Mouse (Mus musculus) heart, adult 2 months (tissue): ENCODE results near the gene Mpp2. TPM values are rescaled to one million over a fixed set of nuclear protein-coding genes. Genes with fewer than 3 reads are reported as not detected.

Experiments
- DNase-seq, 2 experiments: peaks; one replicate each; pipeline ENCODE4 v3.0.0; 2021
- H3K27ac ChIP-seq: fragments of 200-600 bp; 2 replicates; pipeline ENCODE4 v1.8.1; 2022
- H3K27me3 ChIP-seq: fragments of 200-500 bp; 2 replicates; pipeline ENCODE4 v1.6.1; 2012; ENCODE audit warnings: mild to moderate bottlenecking, low read length, inconsistent platforms, mixed read lengths; ENCODE audit not compliant: control insufficient read depth, insufficient read depth
- H3K36me3 ChIP-seq: fragments of 200-500 bp; 2 replicates; pipeline ENCODE4 v1.6.1; 2012; ENCODE audit warnings: low read length, inconsistent platforms; ENCODE audit not compliant: control insufficient read depth, insufficient read depth
- H3K4me1 ChIP-seq: fragments of 200-500 bp; 2 replicates; pipeline ENCODE4 v1.6.1; 2011; ENCODE audit warnings: low read length; ENCODE audit not compliant: control insufficient read depth, insufficient read depth
- H3K4me3 ChIP-seq: fragments of 200-600 bp; 2 replicates; pipeline ENCODE4 v1.8.1; 2022
- H3K79me2 ChIP-seq: fragments of 200-500 bp; replicated peaks from 2 replicates; pipeline ENCODE4 v1.6.1; 2012; ENCODE audit warnings: mild to moderate bottlenecking, inconsistent platforms, low read length, moderate library complexity, mixed read lengths; ENCODE audit not compliant: control insufficient read depth, insufficient read depth
- H3K9ac ChIP-seq: fragments of 200-500 bp; 2 replicates; pipeline ENCODE4 v1.6.1; 2012; ENCODE audit warnings: low read depth, mild to moderate bottlenecking, control low read depth, inconsistent platforms, low read length, mixed read lengths
- CTCF ChIP-seq: fragments of 200-600 bp; IDR thresholded peaks from 2 replicates; pipeline ENCODE4 v1.8.1; 2022; ENCODE audit warnings: antibody characterized with exemption, mild to moderate bottlenecking, moderate library complexity
- EP300 ChIP-seq: fragments of 200-500 bp; IDR thresholded peaks from 2 replicates; pipeline ENCODE4 v1.6.1; 2011; ENCODE audit warnings: low read depth, low read length, control low read depth; ENCODE audit not compliant: insufficient read depth
- POLR2A ChIP-seq: fragments of 200-500 bp; IDR thresholded peaks from 2 replicates; pipeline ENCODE4 v1.6.1; 2011; ENCODE audit warnings: mild to moderate bottlenecking, low read depth, low read length, control low read depth; ENCODE audit not compliant: insufficient read depth
- WGBS: fragments of 180-500 bp; shearing (Covaris S2); methylation state at CpG from one replicate; pipeline ENCODE4 v1.1.7; 2018; 5-methylcytosine and 5-hydroxymethylcytosine counted together
- intact Hi-C: fragments of 180-260 bp; cut with DNase I; formaldehyde crosslinking; loops from one replicate; pipeline ENCODE4 v1.15.1; 2025
- polyA plus RNA-seq: library from polyadenylated mRNA; depleted of rRNA; stranded (reverse); fragments of >200 nt; gene quantifications from 2 replicates; pipeline ENCODE4 v1.2.3, GENCODE M21; 2012
- total RNA-seq, 2 experiments: library from RNA; stranded (reverse); gene quantifications; 2 replicates each; pipeline ENCODE4 v1.2.3; 2021

Mpp2 gene
- total and polyA plus RNA-seq, 3 experiments: 2.3 to 5.3 (median 2.6) TPM

- no peak for DNase-seq
- no peaks in the 10 kb centered on the region for H3K79me2 ChIP-seq
- H3K9ac ChIP-seq: no peak overlapping the region
- H3K27me3 ChIP-seq: peaks cover 5% of the 10 kb centered on the region
- no peak overlapping the region for H3K4me3 ChIP-seq
- intact Hi-C loops: no loop called here
- 29% methylated on average over 5 of the region's 5 CpGs for WGBS
- H3K4me1 ChIP-seq: no peaks in the 10 kb centered on the region
- TF ChIP-seq CTCF (no peak), POLR2A (no peak), EP300 (no peak)
- H3K36me3 ChIP-seq: no peaks in the 10 kb centered on the region
- no peak overlapping the region for H3K27ac ChIP-seq
These were observed 23.3 kb upstream of the Mpp2 start for GRCm38 (mm10) chr11:102111576-102111975.

DNA sequence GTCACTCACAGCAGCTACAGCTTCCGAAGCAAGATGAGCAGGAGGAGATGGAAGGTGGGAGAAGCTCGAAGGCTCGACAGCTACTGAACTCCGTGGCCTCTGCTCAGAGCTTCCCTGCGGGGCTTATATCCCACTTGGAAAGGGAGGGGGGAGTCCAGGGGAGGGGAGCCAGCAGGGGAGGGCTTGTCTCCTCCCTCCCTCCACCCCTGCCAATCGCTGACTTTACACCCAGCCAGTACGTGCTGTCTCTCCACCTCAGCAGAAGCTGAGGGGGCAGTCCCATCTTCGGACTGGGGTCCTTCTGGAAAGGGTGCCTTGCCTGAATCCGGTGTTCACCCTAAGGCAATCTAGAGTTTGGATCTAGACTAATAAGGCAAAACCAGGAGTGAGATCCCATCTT is 19.4 kb upstream of the Mpp2 start, which contains the start of gene Pyy:
Pyy (minus strand) TSS at position 101 of the 400 bp plus-strand sequence.
- no peaks in the 10 kb centered on the region for H3K36me3 ChIP-seq
- 15% methylated on average over 9 of the region's 9 CpGs for WGBS
- no peak within 1 kb of the TSS for H3K4me3 ChIP-seq
- no peaks in the 10 kb centered on the region for H3K4me1 ChIP-seq
- TF ChIP-seq EP300 (no peak), CTCF (no peak), POLR2A (no peak)
- H3K27me3 ChIP-seq: peaks cover 5% of the 10 kb centered on the region
- no peak within 1 kb of the TSS for H3K9ac ChIP-seq
- no peak within 1 kb of the TSS for H3K27ac ChIP-seq
- H3K79me2 ChIP-seq: no peaks in the 10 kb centered on the region
- no peak for DNase-seq
- intact Hi-C loops: no loop called here

DNA sequence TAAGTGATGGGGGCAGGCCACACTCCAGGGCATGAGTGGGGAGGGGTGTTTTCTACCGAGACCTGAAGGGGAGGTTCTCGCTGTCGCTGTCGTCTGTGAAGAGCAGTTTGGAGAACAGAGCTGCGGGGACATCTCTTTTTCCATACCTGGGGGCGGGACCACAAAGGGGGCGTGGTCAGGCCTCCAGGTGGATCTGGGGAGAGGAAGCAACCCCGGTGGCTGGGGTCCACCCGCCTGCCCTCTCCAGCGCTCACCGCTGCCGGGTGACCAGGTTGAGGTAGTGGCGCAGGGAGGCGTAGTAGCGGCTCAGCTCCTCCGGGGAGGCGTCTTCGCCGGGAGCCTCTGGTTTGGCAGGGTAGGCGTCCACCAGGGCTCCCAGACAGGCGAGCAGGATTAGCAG is 18.6 kb upstream of the Mpp2 start:
- H3K4me1 ChIP-seq: no peaks in the 10 kb centered on the region
- H3K27me3 ChIP-seq: peaks cover 5% of the 10 kb centered on the region
- H3K79me2 ChIP-seq: no peaks in the 10 kb centered on the region
- 2% methylated on average over 21 of the region's 21 CpGs for WGBS
- H3K36me3 ChIP-seq: no peaks in the 10 kb centered on the region
- H3K27ac ChIP-seq: no peak overlapping the region
- TF ChIP-seq POLR2A: no peak
- no peak for TF ChIP-seq EP300
- no peak for TF ChIP-seq CTCF
- intact Hi-C loops: no loop called here
- no peak overlapping the region for H3K9ac ChIP-seq
- no peak for DNase-seq
- H3K4me3 ChIP-seq: no peak overlapping the region

DNA sequence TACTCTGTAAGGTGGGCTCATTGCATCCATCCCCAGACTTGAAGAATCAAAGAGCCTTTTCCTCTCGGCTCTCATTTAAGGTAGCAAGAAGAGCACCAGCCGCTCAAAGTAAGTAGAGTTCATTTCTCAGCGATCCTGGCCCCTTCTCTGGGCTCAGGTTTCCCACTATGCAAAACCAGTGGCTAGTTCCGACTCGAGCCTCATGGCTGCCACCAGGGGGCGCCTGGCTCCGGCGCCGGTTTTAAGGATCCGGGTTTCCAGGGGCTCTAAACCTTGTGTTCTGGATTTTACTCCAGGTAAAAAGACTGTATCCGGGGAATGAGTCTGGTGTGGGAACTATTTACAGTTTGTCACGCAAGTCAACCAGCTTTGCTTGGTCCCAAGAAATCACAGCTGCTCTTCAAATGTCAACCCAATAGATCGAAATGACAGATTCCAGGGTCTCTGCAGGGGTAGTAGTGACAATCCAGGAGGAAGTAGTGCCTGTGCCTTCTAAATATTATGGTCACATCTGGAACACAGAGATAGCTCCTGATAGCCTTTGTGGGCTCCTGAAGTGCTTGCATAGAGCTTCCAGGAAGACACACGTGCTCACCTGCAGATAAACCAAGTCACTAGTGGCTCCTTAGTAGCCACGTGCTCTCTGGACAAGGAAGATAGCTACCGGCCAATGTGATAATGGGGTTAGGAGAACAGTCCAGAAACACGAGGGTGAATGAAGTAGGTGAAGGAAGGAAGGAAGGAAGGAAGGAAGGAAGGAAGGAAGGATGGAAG is 14.4 kb upstream of the Mpp2 start:
- Histone ChIP-seq H3K27ac (no peak overlapping the region), H3K27me3 (peaks cover 3% of the 10 kb centered on the region), H3K36me3 (no peaks in the 10 kb centered on the region), H3K4me3 (no peak overlapping the region), H3K79me2 (no peaks in the 10 kb centered on the region), H3K9ac (no peak overlapping the region), H3K4me1 (no peaks in the 10 kb centered on the region)
- WGBS: 14% methylated on average over 17 of the region's 17 CpGs
- intact Hi-C loops: loop anchor here (1.0 kb wide), 2 partner anchors 38 to 165 kb away; no protein-coding TSS in a partner anchor
- TF ChIP-seq EP300: no peak
- peak; percentile 99 for TF ChIP-seq CTCF
- DNase-seq: peak; percentile 57 to 78

GRCm38 (mm10) chr11:102101219-102101618 is 12.9 kb upstream of the Mpp2 start, which contains the start of gene Ppy:
TSS of gene Ppy (minus strand) at chr11:102101319.
- Histone ChIP-seq H3K4me1 (no peaks in the 10 kb centered on the region), H3K36me3 (no peaks in the 10 kb centered on the region), H3K9ac (no peak within 1 kb of the TSS), H3K4me3 (no peak within 1 kb of the TSS), H3K27ac (no peak within 1 kb of the TSS), H3K79me2 (no peaks in the 10 kb centered on the region), H3K27me3 (no peaks in the 10 kb centered on the region)
- no peak for DNase-seq
- 77% methylated on average over 4 of the region's 4 CpGs for WGBS
- intact Hi-C loops: no loop called here
- TF ChIP-seq POLR2A (no peak), EP300 (no peak), CTCF (no peak)

DNA sequence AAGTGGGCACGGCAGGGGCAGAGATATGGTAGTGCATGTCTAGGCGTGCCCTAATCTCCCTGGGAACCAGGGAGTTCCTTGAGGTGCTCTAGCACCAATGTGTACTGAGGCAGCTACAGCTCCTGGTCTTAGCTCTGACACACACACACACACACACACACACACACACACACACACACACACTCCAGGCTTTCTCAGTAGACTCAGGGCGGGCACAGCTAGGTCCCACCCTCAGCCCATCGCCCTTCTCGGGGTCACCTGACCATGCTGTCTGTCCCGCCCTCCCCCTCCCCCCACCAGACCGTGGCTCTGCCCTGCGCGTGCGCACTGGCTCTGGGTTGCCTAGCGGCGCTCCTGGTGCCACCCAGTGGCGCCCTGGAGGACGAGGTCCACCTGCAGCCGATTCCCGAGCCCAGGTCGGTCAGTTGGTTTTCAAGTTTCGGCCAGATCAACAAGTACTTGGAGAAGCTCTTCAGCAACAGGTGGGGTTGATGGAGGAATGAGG is 8.6 kb upstream of the Mpp2 start:
- WGBS: 5% methylated on average over 18 of the region's 18 CpGs
- Histone ChIP-seq H3K4me1 (no peaks in the 10 kb centered on the region), H3K9ac (no peak overlapping the region), H3K27ac (no peak overlapping the region), H3K79me2 (no peaks in the 10 kb centered on the region), H3K4me3 (no peak overlapping the region), H3K27me3 (no peaks in the 10 kb centered on the region), H3K36me3 (no peaks in the 10 kb centered on the region)
- TF ChIP-seq POLR2A: no peak
- TF ChIP-seq CTCF: peak; percentile 55
- no peak for TF ChIP-seq EP300
- intact Hi-C loops: loop anchor here (2.0 kb wide), 1 partner anchor 36 kb away; no protein-coding TSS in a partner anchor
- peak; percentile 52 to 53 for DNase-seq
